Mouse (Mus musculus): ENCODE measurements around the gene Gm28051.

GRCm38 (mm10) chr12:102677089-102677488 is 80.5 kb downstream of the Gm28051 start:
- TF ChIP-seq POLR2A (IDR thresholded peaks at IDR 0.05; ENCODE audit: extremely low read depth, insufficient read depth, low read length) (no peak), CTCF (IDR thresholded peaks at IDR 0.05; ENCODE audit: extremely low read depth, insufficient read depth, low read length) (no peak)

Data from cortical plate, adult 2 months (tissue).